8 mouse cellular contexts compared by ENCODE assay signal in the genomic region with DNA sequence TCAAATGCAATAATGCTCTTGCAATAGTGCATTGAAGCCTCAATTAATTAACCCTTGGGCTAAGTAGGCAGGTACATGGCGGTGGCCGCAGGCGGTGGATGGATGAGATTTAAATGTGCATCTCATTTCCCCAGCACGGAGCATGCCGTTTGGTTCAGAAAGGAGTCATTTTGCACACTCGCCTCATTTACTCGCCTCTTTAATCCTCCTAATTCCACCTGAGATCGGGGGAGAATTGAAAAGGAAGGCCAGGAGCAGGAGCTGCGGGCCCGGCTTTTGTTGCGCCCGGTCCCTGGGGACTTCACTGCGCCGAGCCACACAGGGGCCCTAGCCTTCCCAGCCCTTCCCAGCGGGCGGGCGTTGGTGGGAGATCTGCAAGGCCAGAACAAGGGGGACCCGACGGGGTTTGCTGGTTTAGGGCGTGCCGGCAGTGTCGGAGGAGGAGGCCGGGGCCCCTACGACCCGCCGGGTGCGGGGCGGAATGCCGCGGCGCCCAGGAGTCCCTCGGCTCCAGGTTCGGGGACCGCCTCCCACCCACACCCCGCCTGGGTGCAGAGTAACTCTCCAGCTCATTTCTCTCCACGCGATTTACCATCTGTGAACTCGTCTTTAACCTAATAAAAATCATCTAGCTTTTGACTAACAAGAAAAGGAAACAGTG.
DNase-seq lines count a peak whose midpoint lies in the region; ATAC-seq and TF ChIP-seq lines count a peak whose summit lies in the region.

No protein-coding gene starts in this region.

- no peak overlapping the region for H3K27ac ChIP-seq in heart, embryonic 14.5 days (replicated peaks in 1 of 2; ENCODE audit: control insufficient read depth in 1 of 2, insufficient read depth in 1 of 2, low read depth in 2 of 2, low read length in 2 of 2)
- no peak overlapping the region for H3K27ac ChIP-seq in liver, postnatal 0 days (ENCODE audit: low read depth)

- no peak for TF ChIP-seq POLR2A in brain, embryonic 14.5 days (IDR thresholded peaks at IDR 0.05; ENCODE audit: borderline replicate concordance, extremely low read depth, insufficient read depth, insufficient read length, poor library complexity, severe bottlenecking)

- peak; percentile 10 for DNase-seq in kidney, postnatal 10 days
- DNase-seq in kidney, postnatal 14 days = no peak
- DNase-seq in brain, embryonic 14.5 days (ENCODE audit: low read depth) = peak; percentile 77
- DNase-seq in liver, postnatal 0 days = no peak
- DNase-seq in frontal cortex, postnatal 14 days (ENCODE audit: low spot score in 2 of 2) = no peak

- peaks cover 5 to 9% of the 10 kb centered on the region in 2 experiments; a peak in 3 of 4 replicates for H3K4me1 ChIP-seq in heart, embryonic 14.5 days (ENCODE audit: control insufficient read depth in 2 of 2, insufficient read depth in 2 of 2, low read length in 2 of 2)
- no peaks in the 10 kb centered on the region for H3K4me1 ChIP-seq in liver, postnatal 0 days (ENCODE audit: insufficient read depth)

- ATAC-seq in heart, embryonic 14.5 days (ENCODE audit: insufficient number of reproducible peaks, insufficient read depth, low FRiP score, low read depth) = no peak
- no peak for ATAC-seq in liver, postnatal 0 days
- ATAC-seq in megakaryocyte-erythroid progenitor cell, adult 5-6 weeks (replicated peaks; ENCODE audit: low FRiP score, low TSS enrichment, poor library complexity, severe bottlenecking) = no peak
- no peak for ATAC-seq in cerebellum, adult (ENCODE audit: insufficient number of reproducible peaks, low FRiP score, low TSS enrichment)

- peak overlapping the region; percentile 37 to 43 for H3K4me3 ChIP-seq in heart, embryonic 14.5 days (ENCODE audit: control insufficient read depth in 1 of 2, insufficient read depth in 1 of 2, low read depth in 1 of 2, low read length in 2 of 2)
- peak overlapping the region; percentile 25; the same call in 1 of the 2 replicates for H3K4me3 ChIP-seq in liver, postnatal 0 days (ENCODE audit: low read depth, low read length)

- under 1% methylated on average over 38 of the region's 38 CpGs for WGBS in heart, embryonic 14.5 days
- 3% methylated on average over 37 of the region's 38 CpGs for WGBS in liver, postnatal 0 days (ENCODE audit: insufficient replicate concordance)

- no peak for TF ChIP-seq EP300 in liver, postnatal 0 days (IDR thresholded peaks at IDR 0.05; ENCODE audit: low read depth)

- H3K4me2 ChIP-seq in heart, embryonic 14.5 days (ENCODE audit: low read length) = peak overlapping the region; percentile 73
- peak overlapping the region; percentile 40 for H3K4me2 ChIP-seq in liver, postnatal 0 days (ENCODE audit: low read depth, low read length)

- peak overlapping the region; percentile 44; the same call in 1 of the 2 replicates for H3K9ac ChIP-seq in heart, embryonic 14.5 days (ENCODE audit: low read length)
- no peak overlapping the region for H3K9ac ChIP-seq in liver, postnatal 0 days (replicated peaks)

- H3K36me3 ChIP-seq in heart, embryonic 14.5 days (ENCODE audit: control insufficient read depth, insufficient read depth, low read length) = no peaks in the 10 kb centered on the region
- H3K36me3 ChIP-seq in liver, postnatal 0 days (replicated peaks; ENCODE audit: insufficient read depth, low read length) = no peaks in the 10 kb centered on the region

- peaks cover 50% of the 10 kb centered on the region for H3K27me3 ChIP-seq in heart, embryonic 14.5 days (ENCODE audit: control insufficient read depth, insufficient read depth, low read length)
- peaks cover 45% of the 10 kb centered on the region for H3K27me3 ChIP-seq in liver, postnatal 0 days (ENCODE audit: insufficient read depth, low read length)

- no peaks in the 10 kb centered on the region for H3K9me3 ChIP-seq in heart, embryonic 14.5 days (ENCODE audit: control insufficient read depth, low read length)
- H3K9me3 ChIP-seq in liver, postnatal 0 days (ENCODE audit: low read length) = no peaks in the 10 kb centered on the region

- no peak for TF ChIP-seq CTCF in brain, embryonic 14.5 days (IDR thresholded peaks at IDR 0.05; ENCODE audit: borderline replicate concordance, extremely low read depth, insufficient read depth, insufficient read length)
- no peak for TF ChIP-seq CTCF in liver, postnatal 0 days (IDR thresholded peaks at IDR 0.05; ENCODE audit: low read depth)

Comparison
In these comparisons a context has a peak if more than half of its experiments do, and no peak if none do; other contexts are left out.
1. DNase-seq: peak in kidney, postnatal 10 days (single experiment) and brain, embryonic 14.5 days (single experiment); none in kidney, postnatal 14 days (single experiment), liver, postnatal 0 days (single experiment) and frontal cortex, postnatal 14 days (0 of 2).